Mouse (Mus musculus): ENCODE measurements around the gene Rnf224.

DNA sequence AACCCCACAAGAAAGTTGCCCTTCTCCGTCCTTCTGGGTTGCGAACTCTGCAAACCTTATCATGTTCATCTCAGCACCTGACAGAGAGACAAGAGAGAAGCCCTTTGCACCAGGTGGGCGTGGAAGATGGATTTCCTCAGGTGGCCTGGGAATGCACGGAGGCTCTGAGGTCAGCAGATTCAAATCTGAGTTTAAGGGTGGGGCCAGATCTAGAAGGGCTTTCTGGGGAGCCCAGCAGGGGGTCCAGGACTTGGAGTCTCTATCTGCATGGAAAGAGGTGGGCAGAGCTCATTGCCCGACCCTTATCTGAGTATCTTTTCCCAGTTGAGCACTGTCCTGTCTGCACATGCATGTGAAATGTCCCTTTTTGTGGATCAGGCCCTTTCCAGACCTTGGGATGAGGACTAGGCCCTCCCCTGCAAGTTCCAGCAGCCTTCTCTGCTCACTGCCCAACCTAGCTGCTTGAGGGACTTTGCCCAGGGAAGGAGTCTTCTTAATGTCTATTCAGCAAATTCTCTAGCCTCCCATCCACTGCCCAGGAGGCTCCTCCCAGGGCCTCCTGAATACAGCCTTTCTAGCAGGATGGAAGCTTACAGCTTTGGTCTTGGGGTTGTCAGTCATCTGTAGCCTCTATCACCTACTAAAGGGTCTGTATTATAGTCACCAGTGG lies 1.9 kb downstream of the Rnf224 start:
- no peak for TF ChIP-seq CTCF (conservative IDR thresholded peaks at IDR 0.05; ENCODE audit: insufficient read depth, insufficient read length, low read depth, low read length)
- TF ChIP-seq POLR2A (IDR thresholded peaks at IDR 0.05; ENCODE audit: low read depth, low read length), result no peak

Measured in kidney, adult 2 months (tissue).